Mouse (Mus musculus) midbrain, embryonic 12.5 days (tissue): ENCODE measurements around the gene Epop. TPM values are rescaled to one million over a fixed set of nuclear protein-coding genes. Genes with fewer than 3 reads are reported as not detected.
A peak's percentile ranks its signal among the peaks of the same experiment; 100 is the strongest.
"Not testable (repeated sequence)": the region's sequence is repeated elsewhere in the genome, so short reads cannot be mapped to it uniquely, and the experiment has no call there.

ENCODE experiments used
- ATAC-seq: fragments of 200-750 bp; cut with Nextera tagmentation; 2 replicates; pipeline ENCODE4 v1.8.0; 2017; ENCODE audit warnings: low read depth, moderate TSS enrichment, moderate library complexity; ENCODE audit not compliant: low FRiP score
- H3K27ac ChIP-seq: fragments of 300-500 bp; sonication (generic); replicated peaks from 2 replicates; pipeline ENCODE4 v1.5.1; 2016; ENCODE audit warnings: mild to moderate bottlenecking
- H3K27me3 ChIP-seq: fragments of 300-500 bp; sonication (generic); 2 replicates; pipeline ENCODE4 v1.6.1; 2016; ENCODE audit warnings: mild to moderate bottlenecking
- H3K36me3 ChIP-seq: fragments of 300-500 bp; sonication (generic); 2 replicates; pipeline ENCODE4 v1.6.1; 2016
- H3K4me1 ChIP-seq: fragments of 300-500 bp; sonication (generic); 2 replicates; pipeline ENCODE4 v1.6.1; 2016
- H3K4me2 ChIP-seq: fragments of 300-500 bp; sonication (generic); replicated peaks from 2 replicates; pipeline ENCODE4 v1.6.1; 2016; ENCODE audit warnings: mild to moderate bottlenecking, moderate library complexity
- H3K4me3 ChIP-seq: fragments of 300-500 bp; sonication (generic); 2 replicates; pipeline ENCODE4 v1.5.1; 2016; ENCODE audit warnings: mild to moderate bottlenecking
- H3K9ac ChIP-seq: fragments of 300-500 bp; sonication (generic); replicated peaks from 2 replicates; pipeline ENCODE4 v1.6.1; 2016; ENCODE audit warnings: mild to moderate bottlenecking, moderate library complexity
- H3K9me3 ChIP-seq: fragments of 300-500 bp; sonication (generic); 2 replicates; pipeline ENCODE4 v1.6.1; 2016; ENCODE audit warnings: mild to moderate bottlenecking
- WGBS: fragments of 180-500 bp; shearing (Covaris S2); methylation state at CpG from one replicate; pipeline ENCODE4 v1.1.7; 2016; 5-methylcytosine and 5-hydroxymethylcytosine counted together
- polyA plus RNA-seq: library from polyadenylated mRNA; unstranded; fragments of >200 nt; fragmentation: Nextera tagmentation; extraction: Ambion mirVana; gene quantifications from 2 replicates; pipeline ENCODE4 v1.2.1, GENCODE M21; 2016

The Epop gene
- polyA plus RNA-seq, 1 experiment from 2014 or later, result 14.2 TPM

DNA sequence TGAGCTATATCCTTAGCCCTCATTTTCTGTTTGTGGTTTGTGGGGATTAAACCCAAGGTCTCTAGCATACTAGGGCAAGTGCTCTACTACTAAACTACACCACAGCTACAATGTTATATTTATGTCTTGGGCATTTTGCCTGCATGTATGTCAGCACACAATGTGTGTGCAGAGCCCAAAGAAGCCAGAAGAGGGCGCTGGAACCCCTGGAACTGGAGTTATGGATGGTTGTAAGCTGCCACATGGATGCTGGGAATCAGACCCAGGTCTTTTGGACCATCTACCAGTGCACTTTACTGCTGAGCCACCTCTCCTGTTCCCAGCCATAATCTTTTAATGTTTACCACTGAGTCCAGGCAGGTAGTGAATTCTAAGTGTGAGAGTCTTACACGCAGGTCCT is 13.2 kb upstream of the Epop start:
- WGBS, result 46% methylated on average over 2 of the region's 2 CpGs
- ATAC-seq, result no peak
- H3K4me1 ChIP-seq, result no peaks in the 10 kb centered on the region
- H3K27ac ChIP-seq, result no peak overlapping the region
- no peak overlapping the region for H3K9ac ChIP-seq
- no peak overlapping the region for H3K4me3 ChIP-seq
- no peaks in the 10 kb centered on the region for H3K27me3 ChIP-seq
- H3K4me2 ChIP-seq, result no peak overlapping the region
- H3K9me3 ChIP-seq, result no peaks in the 10 kb centered on the region
- no peaks in the 10 kb centered on the region for H3K36me3 ChIP-seq

DNA sequence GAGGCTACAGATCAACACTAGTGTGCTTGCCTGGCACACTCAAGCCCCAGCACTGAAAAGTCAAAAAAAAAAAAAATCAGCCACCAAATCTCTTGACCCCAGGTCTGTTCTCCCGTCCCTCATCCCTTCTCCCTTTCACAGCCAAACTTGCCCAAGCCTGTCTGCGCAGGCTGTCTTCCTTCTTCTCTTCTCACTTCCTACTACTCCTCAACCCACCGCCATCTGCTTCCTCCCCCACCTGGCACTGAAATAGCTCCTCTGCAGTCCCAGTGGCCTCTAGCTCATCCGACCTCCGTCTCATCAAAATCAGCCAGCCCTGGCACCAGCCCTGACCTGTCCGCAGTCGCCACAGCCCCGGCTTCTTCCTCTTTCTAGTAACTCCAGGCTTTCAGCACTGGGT is 12.2 kb upstream of the Epop start:
- no peaks in the 10 kb centered on the region for H3K27me3 ChIP-seq
- no peak overlapping the region for H3K9ac ChIP-seq
- H3K27ac ChIP-seq, result no peak overlapping the region
- no peaks in the 10 kb centered on the region for H3K4me1 ChIP-seq
- H3K4me3 ChIP-seq, result no peak overlapping the region
- no peak overlapping the region for H3K4me2 ChIP-seq
- no peaks in the 10 kb centered on the region for H3K36me3 ChIP-seq
- H3K9me3 ChIP-seq, result no peaks in the 10 kb centered on the region
- no peak for ATAC-seq
- 69% methylated on average over 8 of the region's 8 CpGs for WGBS

DNA sequence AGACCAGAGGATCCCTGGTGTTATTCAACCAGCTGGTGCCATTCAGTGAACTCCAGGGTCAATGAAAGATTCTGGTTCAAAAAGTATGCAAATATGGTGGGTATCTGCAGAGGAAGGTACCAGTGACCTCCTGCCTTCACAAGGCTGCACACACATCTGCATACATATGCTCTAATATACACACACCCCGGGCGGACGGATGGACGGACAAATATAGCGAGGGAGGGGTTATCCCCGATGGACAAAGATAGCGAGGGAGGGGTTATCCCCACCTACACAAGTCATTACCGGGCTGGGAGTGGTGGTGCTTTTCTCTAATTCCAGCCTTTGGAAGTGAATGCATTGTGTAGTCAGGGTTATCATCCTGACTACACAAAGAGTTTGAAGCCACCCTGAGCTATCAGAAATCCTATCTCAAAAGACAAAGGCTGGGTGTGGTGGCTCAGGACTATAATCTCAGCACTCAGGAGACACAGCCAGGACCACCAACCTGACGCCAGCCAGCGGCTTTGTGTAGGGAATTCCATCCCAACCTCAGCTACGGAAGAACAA is 6.0 kb upstream of the Epop start:
- H3K9me3 ChIP-seq, result no peaks in the 10 kb centered on the region
- H3K4me3 ChIP-seq, result no peak overlapping the region
- no peak overlapping the region for H3K9ac ChIP-seq
- no peak overlapping the region for H3K27ac ChIP-seq
- no peak overlapping the region for H3K4me2 ChIP-seq
- no peaks in the 10 kb centered on the region for H3K36me3 ChIP-seq
- 71% methylated on average over 11 of the region's 11 CpGs for WGBS
- no peak for ATAC-seq
- peaks cover 14% of the 10 kb centered on the region for H3K27me3 ChIP-seq
- H3K4me1 ChIP-seq, result no peaks in the 10 kb centered on the region; the same call in 1 of the 2 replicates

DNA sequence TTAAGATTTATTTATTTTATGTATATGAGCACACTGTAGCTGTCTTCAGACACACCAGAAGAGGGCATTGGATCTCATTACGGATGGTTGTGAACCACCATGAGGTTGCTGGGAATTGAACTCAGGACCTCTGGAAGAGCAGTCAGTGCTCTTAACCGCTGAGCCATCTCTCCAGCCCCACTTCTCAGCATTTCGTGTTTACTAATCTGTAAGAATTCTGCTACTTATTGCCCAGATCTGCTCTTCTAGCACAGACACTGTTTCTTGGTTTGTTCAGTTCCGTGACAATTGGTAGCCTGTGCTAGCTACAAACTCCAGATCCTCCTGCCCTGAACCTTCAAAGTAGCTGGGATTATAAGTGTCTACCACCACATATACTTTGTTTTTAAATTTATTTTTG is 2.9 kb upstream of the Epop start:
- H3K9ac ChIP-seq, H3K4me3 ChIP-seq, ATAC-seq, H3K27ac ChIP-seq, H3K9me3 ChIP-seq, H3K36me3 ChIP-seq, H3K4me2 ChIP-seq: not testable (repeated sequence)
- Histone ChIP-seq H3K4me1 (peaks cover 18% of the 10 kb centered on the region), H3K27me3 (peaks cover 42% of the 10 kb centered on the region)
- 80% methylated on average over 4 of the region's 4 CpGs for WGBS

DNA sequence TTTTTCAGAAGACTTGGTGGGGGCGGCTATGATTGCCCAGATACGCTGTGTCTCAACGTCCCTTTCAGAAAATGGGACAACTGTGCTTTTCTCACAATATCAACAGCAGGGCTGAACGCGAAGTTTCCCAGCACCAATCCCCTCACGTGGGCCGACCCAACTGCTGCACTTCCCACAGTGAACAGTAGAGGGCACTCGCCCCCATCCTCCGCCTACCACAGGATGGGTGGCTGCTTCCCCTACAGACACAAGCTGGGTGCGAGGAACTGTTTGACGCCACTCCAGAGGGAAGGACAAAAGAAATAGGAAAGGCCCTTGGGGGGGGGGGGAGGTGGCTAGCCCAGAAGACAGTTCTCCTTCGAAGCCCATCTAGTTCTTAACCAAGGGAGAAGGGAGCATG is 2.4 kb upstream of the Epop start:
- 2% methylated on average over 12 of the region's 12 CpGs for WGBS
- H3K36me3 ChIP-seq, result no peaks in the 10 kb centered on the region
- peak; percentile 51; the same call in 1 of the 2 replicates for ATAC-seq
- H3K4me1 ChIP-seq, result peaks cover 23% of the 10 kb centered on the region
- no peak overlapping the region for H3K27ac ChIP-seq
- H3K27me3 ChIP-seq, result peaks cover 47% of the 10 kb centered on the region
- H3K9ac ChIP-seq, result no peak overlapping the region
- no peak overlapping the region for H3K4me3 ChIP-seq
- no peak overlapping the region for H3K4me2 ChIP-seq
- H3K9me3 ChIP-seq, result no peaks in the 10 kb centered on the region

DNA sequence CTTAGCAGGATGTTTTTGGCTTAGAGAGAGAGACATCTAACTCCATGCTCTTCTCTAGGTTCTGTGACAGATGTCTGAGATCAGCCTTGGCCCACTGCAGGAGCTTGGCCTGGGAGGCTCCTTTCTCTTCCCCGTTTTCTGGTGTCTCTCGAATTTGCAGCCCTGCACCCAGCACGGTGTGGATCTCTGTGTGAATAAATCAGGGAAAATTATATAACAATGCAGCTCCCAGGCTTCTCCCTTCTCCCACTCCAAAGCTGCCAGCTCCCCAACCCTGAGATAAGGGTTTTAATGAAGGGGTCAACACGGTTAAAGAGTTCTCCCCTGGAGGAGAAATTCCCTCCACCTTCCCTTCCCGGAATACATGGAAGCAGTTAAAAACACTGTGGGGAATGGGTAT is 2.0 kb upstream of the Epop start:
- H3K27me3 ChIP-seq, result peaks cover 51% of the 10 kb centered on the region
- H3K27ac ChIP-seq, result no peak overlapping the region
- H3K4me1 ChIP-seq, result peaks cover 26% of the 10 kb centered on the region
- no peak overlapping the region for H3K9ac ChIP-seq
- no peak overlapping the region for H3K4me3 ChIP-seq
- WGBS, result 15% methylated on average over 5 of the region's 5 CpGs
- no peak overlapping the region for H3K4me2 ChIP-seq
- no peak for ATAC-seq
- no peaks in the 10 kb centered on the region for H3K36me3 ChIP-seq
- no peaks in the 10 kb centered on the region for H3K9me3 ChIP-seq

GRCm38 (mm10) chr11:97631046-97631445 is 1.5 kb upstream of the Epop start:
- no peak for ATAC-seq
- Histone ChIP-seq H3K27ac (no peak overlapping the region), H3K36me3 (no peaks in the 10 kb centered on the region), H3K4me2 (no peak overlapping the region), H3K27me3 (peaks cover 56% of the 10 kb centered on the region), H3K9me3 (no peaks in the 10 kb centered on the region), H3K9ac (no peak overlapping the region), H3K4me3 (no peak overlapping the region), H3K4me1 (peaks cover 30% of the 10 kb centered on the region)
- 40% methylated on average over 2 of the region's 2 CpGs for WGBS

DNA sequence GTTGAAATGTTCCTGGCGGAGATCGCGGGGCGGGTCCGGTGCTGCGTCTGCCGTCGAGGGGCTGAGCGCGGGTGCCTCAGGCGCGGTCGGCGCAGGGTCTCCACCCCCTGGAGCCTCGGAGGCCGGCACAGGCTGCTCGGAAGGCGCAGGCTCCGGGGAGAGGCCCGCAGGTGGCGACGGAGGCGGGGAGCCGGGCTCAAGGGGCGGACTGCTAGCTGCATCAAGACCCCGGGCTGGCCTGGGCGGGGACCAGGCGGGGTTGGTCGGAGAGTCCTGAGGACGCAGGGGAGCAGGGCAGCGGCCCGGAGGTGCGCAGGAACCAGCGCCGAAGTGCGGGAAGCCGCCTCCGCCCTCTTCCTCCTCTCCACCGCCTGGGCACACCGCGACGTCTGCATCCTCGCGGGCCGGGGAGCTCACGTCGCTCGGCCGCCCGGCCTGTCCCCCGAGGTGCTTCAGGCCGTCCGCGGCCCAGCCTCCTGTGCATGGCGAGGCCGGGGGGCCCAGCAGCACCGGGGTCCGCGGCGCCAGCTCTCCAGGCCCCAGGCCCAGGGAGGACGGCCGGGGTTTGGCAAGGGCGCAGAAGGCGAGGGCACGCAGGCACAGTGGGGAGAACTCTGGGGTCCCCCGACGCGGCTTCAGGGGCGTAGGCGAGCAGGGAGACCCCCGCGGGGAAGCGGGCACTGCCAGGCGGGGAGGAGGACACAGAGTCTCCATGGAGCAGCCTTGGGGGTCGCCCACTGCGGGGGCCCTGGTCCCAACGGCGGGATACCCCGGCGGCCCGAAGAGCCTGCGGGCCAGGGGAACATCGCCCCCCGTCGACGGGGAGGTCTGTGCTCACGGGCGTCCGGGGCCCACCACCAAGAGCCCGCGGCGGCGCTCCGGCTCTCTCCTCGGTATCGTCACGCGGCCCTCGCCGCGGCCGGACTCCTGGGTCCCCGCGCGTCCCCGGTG is 659 bp downstream of the Epop start:
- H3K4me1 ChIP-seq, result peaks cover 30% of the 10 kb centered on the region
- H3K27ac ChIP-seq, result peak overlapping the region; percentile 21; the same call in 1 of the 2 replicates
- H3K27me3 ChIP-seq, result peaks cover 78% of the 10 kb centered on the region
- peak; percentile 67 for ATAC-seq
- H3K9me3 ChIP-seq, result no peaks in the 10 kb centered on the region
- peak overlapping the region; percentile 72 for H3K9ac ChIP-seq
- WGBS, result under 1% methylated on average over 84 of the region's 106 CpGs
- no peaks in the 10 kb centered on the region for H3K36me3 ChIP-seq
- H3K4me2 ChIP-seq, result peak overlapping the region; percentile 79
- H3K4me3 ChIP-seq, result peak overlapping the region; percentile 71

DNA sequence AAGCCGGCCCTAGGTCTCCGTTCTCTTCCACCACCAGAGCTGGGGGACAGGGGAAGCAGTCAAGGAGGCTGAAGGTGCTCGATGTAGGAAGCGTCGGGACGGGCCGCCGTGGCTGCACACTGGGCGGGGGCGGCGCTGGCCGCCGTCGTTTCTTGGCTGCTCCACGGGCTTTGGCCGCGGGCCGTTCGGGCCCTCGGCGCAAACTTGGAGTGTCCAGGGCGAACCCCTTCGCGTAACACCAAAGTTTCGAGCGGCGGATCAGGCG is 1.3 kb downstream of the Epop start:
- no peak for ATAC-seq
- peaks cover 30% of the 10 kb centered on the region for H3K4me1 ChIP-seq
- 0% methylated on average over 20 of the region's 28 CpGs for WGBS
- H3K4me2 ChIP-seq, result peak overlapping the region; percentile 79
- H3K27me3 ChIP-seq, result peaks cover 84% of the 10 kb centered on the region
- peak overlapping the region; percentile 71 for H3K4me3 ChIP-seq
- H3K9ac ChIP-seq, result peak overlapping the region; percentile 72
- H3K36me3 ChIP-seq, result no peaks in the 10 kb centered on the region
- no peak overlapping the region for H3K27ac ChIP-seq
- H3K9me3 ChIP-seq, result no peaks in the 10 kb centered on the region

DNA sequence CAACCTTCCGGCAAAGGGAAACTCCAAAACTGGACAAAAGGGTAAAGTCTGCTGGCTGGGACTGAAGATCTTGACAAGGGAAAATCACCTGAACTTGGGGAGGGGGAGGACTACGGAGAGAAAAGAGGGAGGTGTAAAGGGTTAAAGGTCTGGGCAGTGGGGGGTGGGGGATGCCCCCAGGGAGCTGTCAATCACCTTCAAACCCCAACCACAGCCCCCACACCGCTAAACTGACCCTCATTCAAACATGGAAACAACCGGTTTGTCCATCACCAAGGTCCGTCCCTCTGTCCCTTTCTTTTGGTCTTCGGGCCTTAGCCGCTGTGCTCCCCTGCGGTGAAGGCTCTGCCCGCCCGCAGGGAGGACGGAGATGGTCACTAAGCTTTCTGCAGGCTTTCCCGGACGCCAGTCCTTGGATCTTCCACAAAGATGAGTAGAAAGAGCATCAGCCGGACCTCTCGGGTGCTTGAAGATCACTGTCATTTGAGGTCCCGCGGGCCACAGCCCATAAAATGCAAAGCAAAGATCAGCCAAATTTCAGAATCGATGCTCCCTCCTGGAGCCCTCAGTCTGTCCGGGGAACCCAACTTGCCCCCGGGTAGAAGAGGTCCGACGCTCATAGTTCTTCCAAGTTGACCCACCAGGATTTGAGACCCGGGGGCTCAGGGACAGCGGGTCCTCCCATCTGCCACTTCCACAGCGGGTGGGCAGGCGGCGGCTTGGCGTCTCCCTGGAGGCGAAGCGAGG is 1.8 kb downstream of the Epop start:
- 2% methylated on average over 30 of the region's 30 CpGs for WGBS
- Histone ChIP-seq H3K36me3 (no peaks in the 10 kb centered on the region), H3K27ac (no peak overlapping the region), H3K9ac (peak overlapping the region; percentile 72; the same call in 1 of the 2 replicates), H3K4me1 (peaks cover 30% of the 10 kb centered on the region), H3K4me3 (peak overlapping the region; percentile 71), H3K27me3 (peaks cover 87% of the 10 kb centered on the region), H3K9me3 (no peaks in the 10 kb centered on the region), H3K4me2 (peak overlapping the region; percentile 79)
- no peak for ATAC-seq

- no peaks in the 10 kb centered on the region for H3K9me3 ChIP-seq
- peaks cover 87% of the 10 kb centered on the region for H3K27me3 ChIP-seq
- no peak for ATAC-seq
- no peak overlapping the region for H3K9ac ChIP-seq
- no peaks in the 10 kb centered on the region for H3K36me3 ChIP-seq
- H3K27ac ChIP-seq, result no peak overlapping the region
- WGBS, result 4% methylated on average over 10 of the region's 10 CpGs
- H3K4me2 ChIP-seq, result peak overlapping the region; percentile 79
- peaks cover 30% of the 10 kb centered on the region for H3K4me1 ChIP-seq
- peak overlapping the region; percentile 71; the same call in 1 of the 2 replicates for H3K4me3 ChIP-seq
Measured at GRCm38 (mm10) chr11:97626850-97627249, 2.7 kb downstream of the Epop start.

DNA sequence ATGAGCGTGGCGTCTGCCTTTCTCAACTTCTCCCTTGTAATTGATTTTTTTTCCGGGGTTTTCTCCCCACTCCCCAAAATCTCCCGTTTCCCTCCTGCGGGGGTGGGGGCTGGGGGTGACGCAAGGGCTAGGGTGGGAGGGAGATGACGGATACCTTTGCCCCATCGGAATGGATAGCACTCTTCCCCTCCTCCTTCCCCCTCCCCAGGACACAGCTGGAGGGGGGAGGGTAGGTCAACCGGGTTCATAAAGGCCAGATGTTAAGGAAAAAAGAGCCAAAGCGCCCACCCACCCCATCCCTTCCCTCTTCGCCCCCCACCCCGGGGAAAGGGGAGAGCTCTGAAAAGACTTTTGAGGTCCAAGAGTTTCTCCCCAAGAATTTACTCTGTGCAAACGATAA is 3.1 kb downstream of the Epop start:
- peaks cover 30% of the 10 kb centered on the region for H3K4me1 ChIP-seq
- peaks cover 83% of the 10 kb centered on the region for H3K27me3 ChIP-seq
- H3K4me3 ChIP-seq, result no peak overlapping the region
- H3K4me2 ChIP-seq, result 0 out of 2 replicates have a peak overlapping the region, but pooled peaks have one; percentile 11
- ATAC-seq, result no peak
- no peaks in the 10 kb centered on the region for H3K9me3 ChIP-seq
- no peak overlapping the region for H3K27ac ChIP-seq
- 3% methylated on average over 13 of the region's 13 CpGs for WGBS
- H3K36me3 ChIP-seq, result no peaks in the 10 kb centered on the region
- H3K9ac ChIP-seq, result no peak overlapping the region
